Mouse (Mus musculus): ENCODE results near the gene Mark4.

The Mark4 gene

GRCm38 (mm10) chr7:19469404-19469803 is 10.8 kb upstream of the Mark4 start:
- DNase-seq (ENCODE audit: low spot score), result no peak

GRCm38 (mm10) chr7:19468279-19468678 is 9.7 kb upstream of the Mark4 start:
- DNase-seq (ENCODE audit: low spot score), result no peak

- DNase-seq (ENCODE audit: low spot score), result no peak
Measured at GRCm38 (mm10) chr7:19467638-19468037, 9.0 kb upstream of the Mark4 start.

- DNase-seq (ENCODE audit: low spot score), result no peak
Measured at GRCm38 (mm10) chr7:19466602-19467145, 8.1 kb upstream of the Mark4 start.

GRCm38 (mm10) chr7:19464367-19465307 is 6.0 kb upstream of the Mark4 start:
- DNase-seq (ENCODE audit: low spot score), result no peak

- no peak for DNase-seq (ENCODE audit: low spot score)
Measured at GRCm38 (mm10) chr7:19462884-19463381, 4.3 kb upstream of the Mark4 start, which contains the start of gene Exoc3l2. TSS of gene Exoc3l2 (plus strand) at chr7:19463331.

- DNase-seq (ENCODE audit: low spot score), result no peak
Measured at GRCm38 (mm10) chr7:19462443-19462842, 3.8 kb upstream of the Mark4 start.

- DNase-seq (ENCODE audit: low spot score), result peak; percentile 87
Measured at GRCm38 (mm10) chr7:19461488-19461887, 2.9 kb upstream of the Mark4 start.

- DNase-seq (ENCODE audit: low spot score), result no peak
Measured at GRCm38 (mm10) chr7:19460500-19460899, 1.9 kb upstream of the Mark4 start.

GRCm38 (mm10) chr7:19459144-19459870 is 686 bp upstream of the Mark4 start:
- no peak for DNase-seq (ENCODE audit: low spot score)

GRCm38 (mm10) chr7:19458072-19458486 is 542 bp downstream of the Mark4 start:
- DNase-seq (ENCODE audit: low spot score), result no peak

GRCm38 (mm10) chr7:19457414-19458071 is 1.1 kb downstream of the Mark4 start:
- DNase-seq (ENCODE audit: low spot score), result no peak

- DNase-seq (ENCODE audit: low spot score), result no peak
Measured at GRCm38 (mm10) chr7:19456628-19457027, 2.0 kb downstream of the Mark4 start.

GRCm38 (mm10) chr7:19455819-19456495 is 2.7 kb downstream of the Mark4 start:
- DNase-seq (ENCODE audit: low spot score), result no peak

- no peak for DNase-seq (ENCODE audit: low spot score)
Measured at GRCm38 (mm10) chr7:19455186-19455585, 3.4 kb downstream of the Mark4 start.

- DNase-seq (ENCODE audit: low spot score), result no peak
Measured at GRCm38 (mm10) chr7:19449165-19449564, 9.5 kb downstream of the Mark4 start.

GRCm38 (mm10) chr7:19447689-19448088 is 10.9 kb downstream of the Mark4 start:
- no peak for DNase-seq (ENCODE audit: low spot score)

- no peak for DNase-seq (ENCODE audit: low spot score)
Measured at GRCm38 (mm10) chr7:19444801-19445200, 13.8 kb downstream of the Mark4 start.

- DNase-seq (ENCODE audit: low spot score), result peak; percentile 87
Measured at GRCm38 (mm10) chr7:19443344-19443743, 15.3 kb downstream of the Mark4 start.

GRCm38 (mm10) chr7:19441448-19442091 is 17.1 kb downstream of the Mark4 start:
- no peak for DNase-seq (ENCODE audit: low spot score)

- DNase-seq (ENCODE audit: low spot score), result peak; percentile 67
Measured at GRCm38 (mm10) chr7:19437048-19437447, 21.6 kb downstream of the Mark4 start.

Measured in layer of hippocampus, adult 11-12 months (tissue).